Mouse (Mus musculus): ENCODE measurements at regions not wholly inside any gene's neighbourhood (a gene's known extent, or its start where the extent isn't known, plus 50 kb on each side); places are given as distances from the start of the nearest gene placed in this dataset.

- ATAC-seq (replicated peaks; ENCODE audit: low FRiP score, low TSS enrichment, poor library complexity, severe bottlenecking), result no peak
Measured at GRCm38 (mm10) chr1:119317006-119317405, 105.0 kb downstream of the Inhbb start.

DNA sequence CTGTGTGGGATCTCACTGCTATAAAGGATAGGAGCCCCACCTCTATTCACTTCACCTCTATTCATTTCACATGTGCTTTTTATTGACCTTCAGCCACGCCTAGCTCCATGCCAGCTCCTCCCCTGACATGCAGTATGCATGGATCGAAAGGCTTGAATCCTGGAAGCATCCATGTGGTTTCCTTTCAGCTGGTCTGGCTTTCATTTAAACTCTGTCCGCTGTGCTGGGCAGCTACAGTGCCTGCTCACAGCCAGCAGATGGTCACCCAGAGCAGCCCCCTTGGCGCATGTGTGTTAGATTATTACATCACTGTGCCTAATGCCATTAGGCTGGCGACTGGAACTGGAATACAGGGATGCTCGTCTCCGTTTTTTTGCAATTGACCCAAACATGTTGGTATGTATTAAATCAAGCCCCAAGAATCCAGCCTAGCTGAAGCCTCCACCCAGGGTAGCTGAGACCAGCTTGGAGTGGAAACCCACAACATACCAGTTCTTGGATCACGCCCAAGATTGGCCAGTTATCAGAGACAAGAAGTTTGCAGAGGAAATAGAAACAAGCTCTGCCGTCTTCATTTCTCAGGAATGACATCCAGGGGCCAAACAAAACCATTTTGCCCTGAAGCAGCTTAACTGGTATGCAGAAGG is 113.2 kb downstream of the Inhbb start:
- ATAC-seq (replicated peaks; ENCODE audit: low FRiP score, low TSS enrichment, poor library complexity, severe bottlenecking), result no peak

DNA sequence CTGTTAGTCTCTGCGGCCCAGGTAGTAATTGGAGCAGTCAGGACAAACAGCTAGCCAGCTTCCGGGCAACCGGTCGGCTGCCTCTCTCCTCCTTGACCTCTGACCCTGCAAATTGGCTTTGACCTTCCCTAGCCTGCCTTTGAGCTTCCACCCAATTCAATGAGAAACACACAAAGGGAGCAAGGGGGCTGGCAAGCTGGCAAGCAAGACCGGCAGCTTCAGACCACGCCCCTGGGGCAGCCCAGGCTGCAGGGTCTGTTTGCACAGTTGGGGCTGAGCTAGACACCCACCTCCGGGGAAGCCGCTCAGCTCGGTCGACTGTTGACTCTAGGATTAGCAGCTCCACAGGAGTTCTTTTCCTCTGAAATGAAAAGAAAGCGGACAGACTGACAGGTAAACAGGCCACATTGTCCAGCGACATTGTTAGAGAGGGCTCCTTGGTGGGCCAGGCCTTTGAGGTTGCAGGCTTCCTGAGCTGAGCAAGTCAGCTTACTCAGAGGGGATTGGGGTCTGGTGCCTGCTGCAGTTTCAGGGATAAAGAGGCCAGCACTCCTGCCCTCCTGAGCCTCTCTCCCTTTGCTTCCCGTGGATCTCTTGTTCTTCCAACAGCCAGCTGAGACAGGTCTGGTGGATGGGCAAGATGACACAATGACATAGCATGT is 116.6 kb downstream of the Inhbb start:
- ATAC-seq (replicated peaks; ENCODE audit: low FRiP score, low TSS enrichment, poor library complexity, severe bottlenecking), result no peak

DNA sequence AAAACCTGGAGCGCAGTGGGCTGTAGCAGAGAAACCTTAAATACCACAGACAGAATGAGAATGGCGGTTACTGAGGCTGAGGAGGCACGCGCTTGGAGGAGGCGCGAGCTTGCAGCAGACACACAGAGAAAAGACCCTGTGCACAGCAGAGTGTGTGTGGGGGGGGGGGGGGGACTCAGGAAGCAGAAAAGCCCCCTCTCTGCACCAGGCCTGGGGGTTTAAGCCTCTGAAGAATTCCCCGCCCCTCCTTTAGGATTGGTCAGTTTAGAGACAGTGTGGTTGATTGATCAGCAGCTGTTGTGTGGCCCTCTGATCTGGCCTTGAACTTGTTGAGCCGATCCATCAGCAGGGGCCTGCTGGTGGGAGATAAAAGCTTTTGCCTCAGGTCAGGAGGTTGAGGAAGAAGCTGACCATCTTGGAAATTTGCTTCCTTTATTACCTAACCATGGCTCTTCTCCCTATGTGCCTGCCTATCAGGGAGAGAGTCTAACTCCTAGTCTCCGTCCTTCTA is 117.5 kb downstream of the Inhbb start:
- ATAC-seq (replicated peaks; ENCODE audit: low FRiP score, low TSS enrichment, poor library complexity, severe bottlenecking), result no peak

- no peak for ATAC-seq (replicated peaks; ENCODE audit: low FRiP score, low TSS enrichment, poor library complexity, severe bottlenecking)
Measured at GRCm38 (mm10) chr1:119302349-119302995, 119.6 kb downstream of the Inhbb start.

DNA sequence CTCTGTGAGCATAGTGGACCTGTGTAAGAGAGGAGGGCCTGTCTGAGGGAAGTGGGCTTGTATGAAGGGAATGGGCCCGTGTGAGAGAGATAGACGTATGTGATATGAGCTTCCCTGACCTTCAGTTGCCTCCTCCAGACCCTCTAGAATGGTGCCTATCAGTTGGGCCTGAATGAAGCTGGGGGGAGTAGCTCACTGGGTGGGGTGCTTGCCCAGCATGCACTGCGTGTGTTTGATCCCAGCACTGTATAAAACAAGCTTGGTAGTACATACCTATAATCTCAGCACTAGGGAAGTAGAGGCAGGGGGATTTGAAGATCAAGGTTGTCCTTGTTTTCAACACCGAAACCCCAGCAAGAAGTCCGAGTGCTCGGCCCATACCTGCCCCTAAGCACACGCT is 120.1 kb downstream of the Inhbb start:
- no peak for ATAC-seq (replicated peaks; ENCODE audit: low FRiP score, low TSS enrichment, poor library complexity, severe bottlenecking)

DNA sequence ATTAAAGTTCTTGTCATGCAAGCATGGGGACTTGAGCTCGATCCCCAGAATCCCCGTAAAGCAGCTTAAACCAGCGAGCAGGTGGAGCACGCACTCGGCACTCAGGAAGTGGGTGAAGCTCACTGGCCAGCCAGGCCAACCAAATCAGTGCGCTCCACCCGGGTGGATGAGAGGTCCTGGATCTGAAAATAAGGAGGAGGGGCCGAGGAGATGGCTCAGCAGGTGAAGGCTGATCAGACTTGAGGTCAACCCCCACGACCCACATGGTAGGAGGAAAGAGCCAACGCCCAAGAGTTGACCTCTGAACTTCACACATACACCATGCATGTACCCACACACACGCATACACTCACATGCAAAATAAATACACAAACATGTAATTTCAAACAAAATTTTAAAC is 120.8 kb downstream of the Inhbb start:
- ATAC-seq (replicated peaks; ENCODE audit: low FRiP score, low TSS enrichment, poor library complexity, severe bottlenecking), result no peak

GRCm38 (mm10) chr1:119299842-119300752 is 122.0 kb downstream of the Inhbb start:
- no peak for ATAC-seq (replicated peaks; ENCODE audit: low FRiP score, low TSS enrichment, poor library complexity, severe bottlenecking)

DNA sequence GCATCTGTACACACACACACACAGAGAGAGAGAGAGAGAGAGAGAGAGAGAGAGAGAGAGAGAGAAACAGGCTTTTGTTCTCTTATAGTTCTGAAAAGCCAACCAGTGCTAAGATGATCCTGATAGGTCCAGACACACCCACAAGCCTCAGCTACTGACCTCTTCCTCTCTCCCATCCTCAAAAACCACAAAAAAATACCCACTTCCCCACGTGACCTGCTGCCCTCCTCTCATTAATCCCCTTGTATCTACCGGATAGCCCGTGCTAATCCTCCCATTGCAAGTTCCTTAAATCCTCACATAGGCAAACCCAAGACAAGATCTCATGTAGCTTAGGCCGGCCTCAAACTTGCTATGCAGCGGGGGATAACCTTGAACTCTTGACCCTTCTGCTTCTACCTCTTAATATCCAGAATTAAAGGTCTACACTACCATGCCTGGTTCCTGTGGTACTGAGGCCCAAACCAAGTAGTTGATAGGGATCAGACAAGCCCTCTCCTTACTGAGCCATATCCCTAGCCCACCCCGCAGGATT is 123.3 kb downstream of the Inhbb start:
- ATAC-seq (replicated peaks; ENCODE audit: low FRiP score, low TSS enrichment, poor library complexity, severe bottlenecking), result no peak

DNA sequence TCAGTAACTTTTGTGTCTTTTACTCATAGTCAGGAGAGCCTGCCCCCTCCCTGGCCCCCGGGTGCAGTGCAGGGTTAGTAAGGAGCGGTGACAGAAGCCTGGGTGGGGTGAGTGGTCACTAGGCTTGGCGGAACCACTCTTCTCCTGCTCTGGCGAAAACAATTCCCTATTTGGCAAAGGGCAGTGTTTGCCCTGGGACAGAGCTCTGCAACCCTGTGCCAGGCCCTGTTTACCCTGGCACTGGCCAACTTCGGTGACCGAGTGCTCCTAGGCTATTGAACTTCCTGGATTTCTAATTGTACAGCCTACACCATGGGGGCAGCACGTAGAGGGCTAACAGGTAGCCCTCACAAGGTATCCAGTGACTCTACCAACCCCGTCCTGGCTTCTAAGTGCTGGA is 126.9 kb downstream of the Inhbb start:
- ATAC-seq (replicated peaks; ENCODE audit: low FRiP score, low TSS enrichment, poor library complexity, severe bottlenecking), result no peak

DNA sequence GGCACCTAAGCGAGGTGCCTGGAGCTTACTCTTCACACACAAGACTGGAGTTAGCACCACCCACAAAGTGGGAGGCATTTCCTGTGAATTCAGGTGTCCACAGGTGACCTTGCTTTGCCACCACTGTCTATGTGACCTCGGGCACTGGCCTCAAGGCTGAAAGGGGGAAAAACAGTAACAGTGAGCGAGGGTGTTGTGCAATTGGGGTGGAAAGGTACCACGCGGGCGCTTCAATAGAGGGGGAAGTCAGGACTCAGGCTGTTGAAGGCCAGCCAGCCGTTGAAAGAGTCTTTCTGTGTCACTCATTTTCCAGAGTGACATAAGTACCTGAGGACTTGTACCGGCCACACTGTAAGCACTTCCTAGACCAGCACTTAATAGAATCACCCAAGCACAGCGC is 128.2 kb downstream of the Inhbb start:
- ATAC-seq (replicated peaks; ENCODE audit: low FRiP score, low TSS enrichment, poor library complexity, severe bottlenecking), result no peak

- no peak for ATAC-seq (replicated peaks; ENCODE audit: low FRiP score, low TSS enrichment, poor library complexity, severe bottlenecking)
Measured at GRCm38 (mm10) chr1:119292216-119292615, 129.8 kb downstream of the Inhbb start.

DNA sequence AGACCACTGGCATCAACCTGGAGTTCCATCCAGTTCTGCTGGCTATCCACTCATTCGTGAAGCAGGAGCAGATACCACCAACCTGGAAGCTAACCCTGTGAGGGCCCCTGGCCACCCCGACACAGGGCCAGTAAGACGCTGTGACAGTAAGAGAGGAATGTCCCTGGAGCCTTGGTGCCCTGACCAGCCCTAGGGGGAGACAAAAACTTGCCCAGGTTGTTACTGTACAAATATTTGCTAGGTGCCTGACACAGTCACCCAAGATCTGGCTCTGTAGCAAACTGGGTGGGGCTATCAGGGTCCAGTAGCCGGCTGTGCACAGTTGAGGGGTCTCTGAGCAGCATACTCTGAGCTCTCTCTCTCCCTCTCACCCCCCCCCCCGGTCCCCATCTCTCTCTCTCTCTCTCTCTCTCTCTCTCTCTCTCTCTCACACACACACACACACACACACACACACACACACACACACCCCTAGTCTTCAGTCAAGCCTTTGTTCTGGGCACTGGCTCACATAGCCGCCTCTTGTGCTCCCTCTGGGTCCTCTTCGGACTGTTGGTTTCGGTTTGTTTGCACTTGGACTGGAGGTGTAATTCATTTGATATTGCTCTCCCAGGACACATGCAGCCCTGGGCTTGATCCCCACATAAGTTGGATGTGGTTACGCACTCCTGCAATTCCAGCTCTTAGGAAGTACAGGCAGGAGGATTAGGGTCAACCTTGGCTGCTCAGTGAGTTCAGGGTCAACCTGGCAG is 131.7 kb downstream of the Inhbb start:
- ATAC-seq (replicated peaks; ENCODE audit: low FRiP score, low TSS enrichment, poor library complexity, severe bottlenecking), result no peak

DNA sequence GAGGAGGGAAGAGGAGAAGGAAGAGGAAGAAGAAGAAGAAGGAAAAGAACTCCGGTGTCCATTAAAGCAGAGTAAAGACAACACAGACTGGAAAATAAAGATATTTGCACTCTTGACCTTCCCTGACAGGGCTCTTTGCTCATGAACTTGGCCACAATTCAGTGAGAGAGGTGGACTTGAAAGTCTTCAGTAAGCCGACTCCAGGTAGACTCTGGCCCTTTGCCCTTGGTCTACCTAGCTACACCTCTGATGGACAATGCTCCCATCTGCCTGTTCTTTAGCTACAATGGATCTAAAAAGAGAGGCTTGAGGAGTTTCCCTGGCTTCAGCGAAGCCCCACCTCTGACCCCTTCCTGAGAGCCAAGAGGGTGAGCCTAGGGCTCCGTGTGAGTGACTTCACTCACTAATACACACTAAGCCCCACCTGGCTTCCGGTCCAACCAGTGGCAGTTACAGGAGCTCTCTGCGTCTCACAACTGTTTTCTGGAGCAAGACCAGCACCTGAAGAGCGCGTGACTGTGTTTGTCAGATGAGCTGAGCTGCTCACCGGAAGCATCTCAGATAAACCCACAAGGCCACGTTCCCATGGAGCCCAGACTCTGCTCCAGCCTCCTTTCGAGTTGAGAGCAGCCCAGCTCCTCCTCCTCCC is 132.4 kb downstream of the Inhbb start:
- ATAC-seq (replicated peaks; ENCODE audit: low FRiP score, low TSS enrichment, poor library complexity, severe bottlenecking), result no peak

- ATAC-seq (replicated peaks; ENCODE audit: low FRiP score, low TSS enrichment, poor library complexity, severe bottlenecking), result no peak
Measured at GRCm38 (mm10) chr1:119282416-119282815, 139.6 kb downstream of the Inhbb start.

DNA sequence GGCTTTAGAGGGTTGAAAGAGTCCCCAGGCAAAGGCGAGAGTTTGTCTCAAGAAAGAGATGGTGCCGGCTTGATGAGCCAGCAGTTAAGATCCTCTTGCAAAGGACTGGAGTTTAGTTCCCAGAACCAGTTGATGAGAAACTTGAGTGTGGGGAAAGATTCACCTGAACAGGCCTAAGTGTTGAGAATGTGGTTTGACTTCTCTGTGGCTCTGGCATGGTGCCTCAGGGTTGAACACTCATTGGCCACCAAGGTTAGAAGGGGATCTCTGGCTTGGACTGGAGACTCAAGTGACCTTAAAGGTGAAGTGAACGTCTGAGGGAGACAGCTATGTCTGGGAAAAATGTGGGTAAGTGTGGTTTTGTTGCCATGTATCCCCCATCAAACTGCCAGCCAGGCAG is 142.8 kb downstream of the Inhbb start:
- no peak for ATAC-seq (replicated peaks; ENCODE audit: low FRiP score, low TSS enrichment, poor library complexity, severe bottlenecking)

DNA sequence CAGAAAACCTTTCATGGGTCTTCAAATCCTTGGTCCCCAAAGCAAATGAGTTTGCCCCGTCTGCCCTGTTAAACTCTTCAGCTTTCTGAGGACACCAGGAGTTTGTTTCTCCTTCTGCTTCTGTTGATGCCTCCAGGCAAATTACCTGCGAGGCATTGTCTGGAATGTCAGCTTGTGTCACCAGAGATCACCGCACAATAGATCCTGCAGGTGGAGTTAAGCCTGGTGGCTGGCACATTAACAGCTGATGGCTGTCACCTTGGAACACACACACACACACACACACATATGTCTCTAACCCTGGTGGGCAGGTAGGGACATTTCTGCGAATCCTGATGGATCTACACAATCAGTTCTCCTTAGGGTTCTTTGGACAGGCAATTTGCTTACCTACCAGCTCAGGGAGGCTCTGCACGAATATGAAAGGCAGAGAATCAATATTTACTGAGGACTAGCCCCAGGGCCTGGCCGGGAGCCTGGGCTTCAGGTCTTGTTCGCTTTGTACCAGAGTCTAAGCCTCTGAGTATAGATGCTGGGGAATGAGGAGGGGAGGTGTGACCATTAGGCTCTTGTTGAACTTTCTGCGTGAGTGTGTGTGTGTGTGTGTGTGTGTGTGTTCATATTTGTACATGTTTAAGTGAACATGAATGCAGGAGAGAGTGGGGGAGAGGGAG is 143.4 kb downstream of the Inhbb start:
- ATAC-seq (replicated peaks; ENCODE audit: low FRiP score, low TSS enrichment, poor library complexity, severe bottlenecking), result no peak

- no peak for ATAC-seq (replicated peaks; ENCODE audit: low FRiP score, low TSS enrichment, poor library complexity, severe bottlenecking)
Measured at GRCm38 (mm10) chr1:119277990-119278389, 144.1 kb downstream of the Inhbb start.
